Comparison of ENCODE assay signal across 15 mouse cellular contexts in the genomic region with DNA sequence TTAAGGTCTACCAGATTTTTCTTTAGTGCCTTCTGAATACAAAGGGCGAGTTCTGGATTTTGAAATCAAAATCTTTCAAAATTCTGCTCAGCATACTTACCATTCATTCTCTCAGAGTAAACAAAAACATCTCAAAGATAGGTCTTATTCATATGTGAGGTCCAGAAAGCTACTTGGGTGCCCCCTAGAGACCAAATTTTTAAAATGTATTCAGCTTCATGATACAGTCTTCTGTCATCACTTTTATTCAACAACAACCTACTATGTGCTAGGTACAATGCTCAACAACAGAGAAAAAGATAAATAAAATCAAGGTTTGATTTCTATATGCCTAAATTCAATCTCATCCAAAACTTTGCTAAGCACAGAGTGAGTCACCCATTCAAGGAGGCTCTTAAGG. TPM values are rescaled to one million over a fixed set of nuclear protein-coding genes. Genes with fewer than 3 reads are reported as not detected.
DNase-seq lines count a peak whose midpoint lies in the region; ATAC-seq and TF ChIP-seq lines count a peak whose summit lies in the region.
"Had no signal": no experiment of that assay in that cellular context is flagged by ENCODE, and none has a peak within 500 bp of the region (broad histone marks: within the 10 kb centered on the region; RNA-seq: fewer than 3 reads in every experiment).

No protein-coding gene starts in this region.

- peaks cover 4% of the 10 kb centered on the region; the same call in 1 of the 2 replicates for H3K36me3 ChIP-seq in heart, postnatal 0 days (replicated peaks; ENCODE audit: control insufficient read depth, insufficient read depth, low read length)
- no peaks in the 10 kb centered on the region for H3K36me3 ChIP-seq in heart, embryonic 10.5 days
- no peaks in the 10 kb centered on the region for H3K36me3 ChIP-seq in midbrain, postnatal 0 days (ENCODE audit: insufficient read depth, low read length)
- H3K36me3 ChIP-seq in midbrain, embryonic 10.5 days: no peaks in the 10 kb centered on the region
- H3K36me3 ChIP-seq in splenic B cell, adult 2 months (ENCODE audit: control insufficient read depth, insufficient read depth, low read length, poor library complexity, severe bottlenecking): no peaks in the 10 kb centered on the region
- H3K36me3 ChIP-seq: embryonic facial prominence, embryonic 12.5 days; neural tube, embryonic 12.5 days had no signal

- TF ChIP-seq EP300 in heart, postnatal 0 days (IDR thresholded peaks at IDR 0.05; ENCODE audit: low read depth): no peak

- no peaks in the 10 kb centered on the region for H3K9me3 ChIP-seq in heart, postnatal 0 days (replicated peaks; ENCODE audit: control insufficient read depth, low read length)
- H3K9me3 ChIP-seq in heart, embryonic 10.5 days: no peaks in the 10 kb centered on the region
- no peaks in the 10 kb centered on the region for H3K9me3 ChIP-seq in midbrain, postnatal 0 days (ENCODE audit: low read length)
- H3K9me3 ChIP-seq in midbrain, embryonic 10.5 days (replicated peaks): no peaks in the 10 kb centered on the region
- H3K9me3 ChIP-seq: embryonic facial prominence, embryonic 12.5 days; neural tube, embryonic 12.5 days had no signal

- DNase-seq in heart, postnatal 0 days (ENCODE audit: low spot score): no peak
- no peak for DNase-seq in heart, embryonic 10.5 days (ENCODE audit: low spot score)
- DNase-seq in midbrain, postnatal 0 days (ENCODE audit: low spot score): peak; percentile 31
- no peak for DNase-seq in midbrain, embryonic 10.5 days (ENCODE audit: low spot score)
- DNase-seq in brain, embryonic 14.5 days (ENCODE audit: low read depth): peak; percentile 23
- DNase-seq in splenic B cell, adult 2 months (ENCODE audit: low read depth, low spot score): peak; percentile 68
- no peak for DNase-seq in spleen, postnatal 14 days (ENCODE audit: low spot score in 2 of 2)
- no peak for DNase-seq in layer of hippocampus, postnatal 10 days (ENCODE audit: low spot score in 2 of 2)
- DNase-seq: layer of hippocampus, postnatal 36 days; right cerebral cortex, postnatal 25 days; thymus, postnatal 4 days had no signal

- peaks cover 14% of the 10 kb centered on the region for H3K4me1 ChIP-seq in heart, postnatal 0 days (ENCODE audit: control insufficient read depth, insufficient read depth)
- no peaks in the 10 kb centered on the region for H3K4me1 ChIP-seq in heart, embryonic 10.5 days
- H3K4me1 ChIP-seq in midbrain, postnatal 0 days (ENCODE audit: insufficient read depth, low read length): peaks cover 2% of the 10 kb centered on the region; the same call in 1 of the 2 replicates
- H3K4me1 ChIP-seq in midbrain, embryonic 10.5 days: peaks cover 23% of the 10 kb centered on the region

- TF ChIP-seq CTCF in heart, postnatal 0 days (IDR thresholded peaks at IDR 0.05; ENCODE audit: low read depth): peak; percentile 26; the same call in 1 of the 2 replicates
- peak; percentile 52 for TF ChIP-seq CTCF in midbrain, postnatal 0 days (IDR thresholded peaks at IDR 0.05)
- no peak for TF ChIP-seq CTCF in brain, embryonic 14.5 days (IDR thresholded peaks at IDR 0.05; ENCODE audit: borderline replicate concordance, extremely low read depth, insufficient read depth, insufficient read length)

- no peak overlapping the region for H3K9ac ChIP-seq in heart, postnatal 0 days (replicated peaks; ENCODE audit: low read depth, low read length)
- H3K9ac ChIP-seq in midbrain, postnatal 0 days (replicated peaks; ENCODE audit: low read length, poor library complexity, severe bottlenecking): no peak overlapping the region
- H3K9ac ChIP-seq: embryonic facial prominence, embryonic 12.5 days; neural tube, embryonic 12.5 days had no signal

- no peak for ATAC-seq in heart, postnatal 0 days (ENCODE audit: insufficient read depth, low read depth)
- ATAC-seq in midbrain, postnatal 0 days (ENCODE audit: low FRiP score): no peak

- 86% methylated on average over 1 of the region's 1 CpGs for WGBS in heart, postnatal 0 days
- WGBS in heart, embryonic 10.5 days: 88% methylated on average over 1 of the region's 1 CpGs
- 78% methylated on average over 1 of the region's 1 CpGs for WGBS in midbrain, postnatal 0 days
- WGBS in midbrain, embryonic 10.5 days: 80% methylated on average over 1 of the region's 1 CpGs

- no peaks in the 10 kb centered on the region for H3K27me3 ChIP-seq in heart, postnatal 0 days (ENCODE audit: control insufficient read depth, insufficient read depth, low read length)
- H3K27me3 ChIP-seq in heart, embryonic 10.5 days (ENCODE audit: insufficient read depth, poor library complexity, severe bottlenecking): no peaks in the 10 kb centered on the region
- no peaks in the 10 kb centered on the region for H3K27me3 ChIP-seq in midbrain, postnatal 0 days (ENCODE audit: insufficient read depth, low read length)
- H3K27me3 ChIP-seq in midbrain, embryonic 10.5 days (ENCODE audit: low read depth, poor library complexity, severe bottlenecking): no peaks in the 10 kb centered on the region
- no peaks in the 10 kb centered on the region for H3K27me3 ChIP-seq in splenic B cell, adult 2 months (ENCODE audit: control insufficient read depth, insufficient read depth, low read length, poor library complexity, severe bottlenecking)
- H3K27me3 ChIP-seq: embryonic facial prominence, embryonic 12.5 days; neural tube, embryonic 12.5 days had no signal

- TF ChIP-seq POLR2A in brain, embryonic 14.5 days (IDR thresholded peaks at IDR 0.05; ENCODE audit: borderline replicate concordance, extremely low read depth, insufficient read depth, insufficient read length, poor library complexity, severe bottlenecking): no peak

- no peak overlapping the region for H3K4me3 ChIP-seq in heart, postnatal 0 days (ENCODE audit: low read depth, low read length)
- no peak overlapping the region for H3K4me3 ChIP-seq in heart, embryonic 10.5 days
- H3K4me3 ChIP-seq in midbrain, postnatal 0 days (ENCODE audit: low read depth, low read length): no peak overlapping the region
- H3K4me3 ChIP-seq in midbrain, embryonic 10.5 days: no peak overlapping the region
- H3K4me3 ChIP-seq: embryonic facial prominence, embryonic 12.5 days; neural tube, embryonic 12.5 days had no signal

- no peak overlapping the region for H3K27ac ChIP-seq in heart, postnatal 0 days (ENCODE audit: low read depth)
- H3K27ac ChIP-seq in heart, embryonic 10.5 days: no peak overlapping the region
- H3K27ac ChIP-seq in midbrain, postnatal 0 days (ENCODE audit: low read depth, low read length): no peak overlapping the region
- no peak overlapping the region for H3K27ac ChIP-seq in midbrain, embryonic 10.5 days (replicated peaks)
- H3K27ac ChIP-seq: embryonic facial prominence, embryonic 12.5 days; neural tube, embryonic 12.5 days had no signal

- H3K4me2 ChIP-seq in heart, postnatal 0 days (ENCODE audit: low read depth, low read length): no peak overlapping the region
- H3K4me2 ChIP-seq in midbrain, postnatal 0 days (ENCODE audit: low read depth, low read length, poor library complexity, severe bottlenecking): no peak overlapping the region
- H3K4me2 ChIP-seq: embryonic facial prominence, embryonic 12.5 days; heart, embryonic 11.5 days; neural tube, embryonic 12.5 days had no signal

RNA-seq across cellular contexts. Expression of gene Cmpk1, which starts 4.0 kb away (rescaled TPM):
- total RNA-seq in heart, postnatal 0 days (2014; rRNA removed; ENCODE audit: low replicate concordance): 25.0 and 27.4 TPM in 2 replicates
- polyA plus RNA-seq in heart, postnatal 0 days (2015; fragmentation: Nextera tagmentation; extraction: Ambion mirVana): 54.9 and 66.8 TPM in 2 replicates
- polyA plus RNA-seq in heart, embryonic 10.5 days (2016; fragmentation: Nextera tagmentation; extraction: Ambion mirVana): 59.6 and 64.4 TPM in 2 replicates
- 83.6 and 116 TPM in 2 replicates for total RNA-seq in midbrain, postnatal 0 days (2014; rRNA removed)
- polyA plus RNA-seq in midbrain, postnatal 0 days (2015; fragmentation: Nextera tagmentation; extraction: Ambion mirVana): 231 and 234 TPM in 2 replicates
- 86.4 and 90.7 TPM in 2 replicates for polyA plus RNA-seq in midbrain, embryonic 10.5 days (2016; fragmentation: Nextera tagmentation; extraction: Ambion mirVana)
- polyA plus RNA-seq in brain, embryonic 14.5 days (2012; rRNA removed): 64.5 and 71.7 TPM in 2 replicates
- 100 to 1,000 TPM; 110 to 114 TPM for total RNA-seq in layer of hippocampus, postnatal 10 days (2021)

RNA-seq across cellular contexts. Expression of gene Stil, which starts 16.9 kb away (rescaled TPM):
- 6.1 and 10.0 TPM in 2 replicates for total RNA-seq in heart, postnatal 0 days (2014; rRNA removed; ENCODE audit: low replicate concordance)
- 1.7 and 2.0 TPM in 2 replicates for polyA plus RNA-seq in heart, postnatal 0 days (2015; fragmentation: Nextera tagmentation; extraction: Ambion mirVana)
- polyA plus RNA-seq in heart, embryonic 10.5 days (2016; fragmentation: Nextera tagmentation; extraction: Ambion mirVana): 13.0 and 13.5 TPM in 2 replicates
- total RNA-seq in midbrain, postnatal 0 days (2014; rRNA removed): 1.9 and 2.6 TPM in 2 replicates
- polyA plus RNA-seq in midbrain, postnatal 0 days (2015; fragmentation: Nextera tagmentation; extraction: Ambion mirVana): 1.4 and 1.8 TPM in 2 replicates
- 19.0 and 21.3 TPM in 2 replicates for polyA plus RNA-seq in midbrain, embryonic 10.5 days (2016; fragmentation: Nextera tagmentation; extraction: Ambion mirVana)
- 6.4 and 9.9 TPM in 2 replicates for polyA plus RNA-seq in brain, embryonic 14.5 days (2012; rRNA removed)
- 1 to 10 TPM; 1.2 to 1.6 TPM for total RNA-seq in layer of hippocampus, postnatal 10 days (2021)

RNA-seq across cellular contexts. Expression of gene Foxe3, which starts 57.2 kb away (rescaled TPM):
- total RNA-seq in heart, postnatal 0 days (2014; rRNA removed; ENCODE audit: low replicate concordance): not detected in 2 replicates
- polyA plus RNA-seq in heart, postnatal 0 days (2015; fragmentation: Nextera tagmentation; extraction: Ambion mirVana): not detected in 2 replicates
- 0.62 TPM in 1 of 2 replicates, not detected in the other for polyA plus RNA-seq in heart, embryonic 10.5 days (2016; fragmentation: Nextera tagmentation; extraction: Ambion mirVana)
- total RNA-seq in midbrain, postnatal 0 days (2014; rRNA removed): 0.27 TPM in 1 of 2 replicates, not detected in the other
- 0.31 and 0.39 TPM in 2 replicates for polyA plus RNA-seq in midbrain, postnatal 0 days (2015; fragmentation: Nextera tagmentation; extraction: Ambion mirVana)
- polyA plus RNA-seq in midbrain, embryonic 10.5 days (2016; fragmentation: Nextera tagmentation; extraction: Ambion mirVana): 6.7 and 14.7 TPM in 2 replicates
- polyA plus RNA-seq in brain, embryonic 14.5 days (2012; rRNA removed): 0.10 and 0.19 TPM in 2 replicates
- total RNA-seq in layer of hippocampus, postnatal 10 days (2021): not detected
- total RNA-seq: layer of hippocampus, postnatal 36 days had no signal
- polyA plus RNA-seq: heart, embryonic 11.5 days; liver, embryonic 16.5 days; neural tube, embryonic 12.5 days had no signal

Comparison
In these comparisons a context has a peak if more than half of its experiments do, and no peak if none do; other contexts are left out.
1. DNase-seq: peak in midbrain, postnatal 0 days (single experiment), brain, embryonic 14.5 days (single experiment) and splenic B cell, adult 2 months (single experiment); none in heart, postnatal 0 days (single experiment), heart, embryonic 10.5 days (single experiment), midbrain, embryonic 10.5 days (single experiment), spleen, postnatal 14 days (0 of 2) and layer of hippocampus, postnatal 10 days (0 of 2).